Mouse (Mus musculus) left cerebral cortex, adult 11 months (tissue): ENCODE measurements around the gene Ephb1.

Source experiments
- DNase-seq: peaks from one replicate; pipeline ENCODE4 v3.0.0; 2022; ENCODE audit warnings: low spot score

Gene Ephb1

DNA sequence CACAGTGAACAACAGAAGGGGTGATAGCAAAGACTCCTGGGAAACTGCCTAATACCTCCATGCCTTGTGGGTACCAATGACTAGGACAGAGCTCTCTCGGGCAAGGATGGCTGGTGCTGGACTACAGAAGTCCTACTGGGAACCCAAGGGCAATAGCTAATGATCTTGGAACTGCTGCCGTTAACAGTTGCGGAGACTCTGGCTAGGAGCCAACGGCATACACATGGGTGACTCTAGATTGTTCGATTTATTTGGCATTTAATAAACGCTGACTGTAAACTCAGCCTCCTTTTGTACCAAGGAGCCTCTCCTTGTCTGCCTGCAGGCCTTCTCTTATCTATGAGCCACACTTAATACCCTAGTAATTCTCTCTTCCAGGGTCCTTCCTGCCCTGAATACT, 364.5 kb downstream of the Ephb1 start:
- no peak for DNase-seq

DNA sequence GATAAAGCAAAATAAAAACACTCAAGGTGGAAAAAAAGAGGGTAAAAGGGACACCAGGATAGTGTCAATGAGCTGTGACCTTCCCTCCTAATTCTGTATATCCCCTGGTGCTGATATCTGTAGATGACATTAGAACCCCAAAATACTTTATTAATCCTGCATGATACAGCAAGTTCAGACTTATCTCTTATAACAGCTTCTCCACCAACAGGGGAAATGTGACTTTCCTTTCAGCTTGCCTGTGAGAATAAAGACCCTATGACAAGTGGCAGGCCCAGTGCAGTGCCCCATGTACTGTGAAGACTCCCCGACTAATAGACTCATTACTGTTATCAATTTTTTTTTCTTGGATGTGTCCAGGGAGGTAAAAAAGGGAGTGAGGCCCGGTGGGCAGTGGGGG, 367.6 kb downstream of the Ephb1 start:
- no peak for DNase-seq

- DNase-seq, result no peak
Observed at GRCm38 (mm10) chr9:101982378-101982777, 372.1 kb downstream of the Ephb1 start.

GRCm38 (mm10) chr9:101981161-101981560, 373.3 kb downstream of the Ephb1 start:
- no peak for DNase-seq

- peak; percentile 21 for DNase-seq
Observed at GRCm38 (mm10) chr9:101976884-101977465, 377.5 kb downstream of the Ephb1 start.

GRCm38 (mm10) chr9:101972314-101972713, 382.2 kb downstream of the Ephb1 start:
- DNase-seq, result no peak

GRCm38 (mm10) chr9:101971806-101972205, 382.7 kb downstream of the Ephb1 start:
- no peak for DNase-seq

DNA sequence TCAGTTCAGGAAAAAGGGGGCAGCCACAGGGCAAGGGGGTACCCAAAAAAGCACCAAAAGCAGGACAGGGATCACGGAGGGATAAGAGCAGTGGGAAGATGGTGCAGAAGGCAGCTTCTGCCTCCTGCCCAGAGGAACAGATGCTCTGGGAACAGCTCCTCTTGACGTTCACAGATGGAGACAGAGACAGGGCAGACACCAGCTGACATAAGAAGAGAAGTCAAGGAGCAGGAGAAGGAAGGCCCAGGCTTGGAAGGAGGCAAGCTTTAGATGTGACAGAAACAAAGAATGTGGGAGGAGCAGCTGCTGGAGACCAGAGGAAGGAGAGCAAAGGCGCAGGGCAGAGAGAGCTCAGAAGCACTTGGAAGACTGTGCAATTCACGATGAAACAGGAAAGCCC, 398.3 kb downstream of the Ephb1 start:
- peak; percentile 15 for DNase-seq

DNA sequence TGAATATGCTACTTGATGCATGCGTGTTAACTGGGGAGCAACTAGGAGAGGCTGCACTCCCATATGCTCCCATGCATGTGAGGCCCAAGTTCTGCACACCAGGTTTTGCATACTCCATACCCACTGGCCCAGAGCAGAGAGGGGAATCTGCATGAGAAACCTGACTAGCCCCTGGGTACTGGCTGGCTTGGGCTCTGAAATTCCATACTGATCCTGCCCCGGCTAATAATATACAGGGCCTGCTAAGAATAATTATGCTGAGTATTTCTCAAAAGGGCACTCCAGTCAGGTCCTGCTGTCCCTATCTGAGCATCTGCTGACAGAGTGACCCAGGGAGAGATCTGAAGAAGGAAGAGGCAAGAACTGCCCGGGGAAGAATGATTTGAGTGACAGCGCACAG, 400.0 kb downstream of the Ephb1 start:
- no peak for DNase-seq

DNA sequence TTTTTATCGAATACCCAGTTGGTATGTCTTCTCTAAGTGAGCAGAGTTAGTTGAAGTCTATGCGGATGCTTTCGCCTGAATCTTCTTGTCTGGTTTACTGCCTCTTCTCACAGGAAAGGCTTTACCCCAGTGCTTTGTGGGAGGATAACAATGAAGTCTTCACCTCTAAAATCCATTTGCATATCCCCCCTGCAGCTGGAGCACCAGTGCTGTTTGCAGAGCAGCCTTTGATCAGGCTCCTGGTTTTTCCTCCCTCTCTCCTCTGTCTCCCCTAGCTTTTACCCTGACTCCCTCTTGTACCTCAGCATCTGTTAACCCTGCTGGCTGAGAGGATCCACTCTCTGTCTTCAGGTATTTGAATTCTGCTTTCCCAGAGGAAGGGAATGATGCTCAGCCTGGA, 404.4 kb downstream of the Ephb1 start:
- DNase-seq, result no peak

- no peak for DNase-seq
Observed at GRCm38 (mm10) chr9:101945814-101946213, 408.7 kb downstream of the Ephb1 start.

DNA sequence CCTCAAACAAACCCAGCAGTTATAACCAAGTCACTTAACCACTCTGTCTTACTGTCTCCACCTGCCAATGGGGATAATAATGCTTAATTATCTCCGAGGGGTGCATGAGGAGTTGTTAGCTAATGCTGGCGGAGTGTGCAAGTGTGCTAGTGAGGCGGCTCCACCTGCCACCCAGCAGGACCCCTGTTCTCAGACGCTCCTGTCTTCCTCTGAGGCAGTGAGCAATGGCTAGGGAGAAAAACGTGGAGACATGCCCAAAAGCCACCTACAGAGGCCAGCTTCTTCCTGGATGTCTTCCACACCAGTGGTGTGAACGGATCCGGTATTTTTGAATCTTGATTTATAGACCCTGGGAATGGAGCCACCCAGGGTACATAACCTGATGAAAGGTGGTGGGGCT, 409.2 kb downstream of the Ephb1 start:
- no peak for DNase-seq

GRCm38 (mm10) chr9:101942058-101942669, 412.3 kb downstream of the Ephb1 start:
- DNase-seq, result no peak

DNA sequence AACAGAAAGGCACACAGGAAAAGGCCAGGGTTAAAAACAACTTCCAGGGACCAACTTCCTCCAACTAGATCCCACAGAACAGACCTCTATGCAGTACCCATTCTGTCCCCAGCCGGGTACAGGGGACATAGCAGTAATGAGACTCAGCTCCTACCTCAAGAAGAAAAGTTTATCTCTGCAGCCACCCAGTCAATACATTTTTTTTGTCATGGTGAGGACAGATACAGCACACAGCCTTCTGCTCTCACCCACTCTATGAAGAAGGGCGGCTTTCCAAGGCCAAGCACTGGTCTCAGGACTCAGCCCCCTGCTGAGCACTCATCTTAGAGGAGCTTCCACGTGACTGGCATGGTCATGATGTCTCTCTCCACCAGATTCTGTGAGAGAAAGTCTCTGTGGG, 414.3 kb downstream of the Ephb1 start:
- no peak for DNase-seq

- no peak for DNase-seq
Observed at GRCm38 (mm10) chr9:101939006-101939405, 415.5 kb downstream of the Ephb1 start.

DNA sequence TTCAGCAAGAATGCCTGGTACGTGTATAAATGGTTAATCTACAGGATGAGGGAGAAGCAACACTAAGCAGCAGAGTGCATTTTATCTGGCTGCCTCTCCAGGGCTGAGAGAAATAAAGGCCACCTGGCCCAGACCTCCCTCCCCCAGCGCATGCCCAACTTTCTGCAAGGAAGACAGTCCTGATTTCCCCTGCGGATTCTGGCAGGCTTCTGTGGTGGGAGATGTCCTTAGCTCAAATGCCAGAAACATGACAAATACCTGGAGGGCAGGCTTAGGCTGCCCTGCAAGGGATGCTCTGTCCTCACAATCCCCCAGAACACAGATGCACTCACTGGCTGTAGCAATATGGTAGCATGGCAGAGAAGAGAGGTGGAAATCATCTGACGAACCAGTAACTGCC, 416.4 kb downstream of the Ephb1 start:
- no peak for DNase-seq

DNA sequence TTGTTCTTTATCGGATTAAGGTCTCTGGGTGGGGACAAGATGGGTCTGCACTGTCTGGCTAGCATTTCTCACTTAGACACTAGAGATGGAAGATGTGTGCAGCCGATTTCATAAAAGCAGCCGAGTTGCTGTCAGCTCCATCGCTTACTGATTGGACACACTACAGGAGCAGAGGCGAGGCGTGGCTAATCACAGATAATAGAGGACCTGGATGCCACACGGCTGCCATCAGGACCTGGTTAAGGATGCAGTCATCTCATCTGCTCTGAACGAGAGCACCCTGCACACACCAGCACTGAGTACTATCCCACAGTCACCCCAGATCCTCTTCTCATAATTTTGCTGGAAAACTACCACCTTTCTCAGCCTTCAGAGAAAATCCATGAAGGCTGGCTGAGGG, 419.6 kb downstream of the Ephb1 start:
- DNase-seq, result no peak

DNA sequence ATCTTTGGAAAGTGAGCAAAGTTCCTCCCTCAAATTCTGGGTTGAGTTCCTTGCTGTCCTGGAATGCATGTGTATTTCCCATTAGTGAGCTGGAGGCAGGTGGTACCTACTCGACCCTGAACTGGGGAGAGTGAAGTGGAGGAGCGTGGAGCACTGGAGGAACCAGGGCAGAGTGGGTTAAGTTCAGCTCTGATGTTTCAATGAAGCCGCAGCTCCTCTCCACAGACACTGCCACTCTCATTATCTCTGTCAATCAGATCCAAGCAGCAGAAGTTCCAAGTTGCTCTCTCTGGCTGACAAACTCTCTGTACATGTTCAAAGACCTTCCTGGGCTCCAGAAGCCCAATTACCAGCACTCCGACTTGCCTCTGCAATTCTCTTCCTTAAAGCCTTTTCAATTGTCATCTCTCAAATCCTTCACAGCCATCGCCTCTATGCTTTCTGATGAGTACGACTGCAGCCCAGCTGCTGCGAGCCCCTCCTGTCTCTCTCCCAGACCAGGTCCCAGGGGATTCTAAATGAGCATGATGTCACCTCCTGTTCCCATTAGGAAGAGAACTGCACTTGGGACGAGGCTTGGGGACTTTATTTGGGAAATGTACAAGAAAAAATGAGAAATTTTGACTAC, 420.4 kb downstream of the Ephb1 start:
- no peak for DNase-seq

GRCm38 (mm10) chr9:101924829-101925228, 429.7 kb downstream of the Ephb1 start:
- DNase-seq, result no peak

DNA sequence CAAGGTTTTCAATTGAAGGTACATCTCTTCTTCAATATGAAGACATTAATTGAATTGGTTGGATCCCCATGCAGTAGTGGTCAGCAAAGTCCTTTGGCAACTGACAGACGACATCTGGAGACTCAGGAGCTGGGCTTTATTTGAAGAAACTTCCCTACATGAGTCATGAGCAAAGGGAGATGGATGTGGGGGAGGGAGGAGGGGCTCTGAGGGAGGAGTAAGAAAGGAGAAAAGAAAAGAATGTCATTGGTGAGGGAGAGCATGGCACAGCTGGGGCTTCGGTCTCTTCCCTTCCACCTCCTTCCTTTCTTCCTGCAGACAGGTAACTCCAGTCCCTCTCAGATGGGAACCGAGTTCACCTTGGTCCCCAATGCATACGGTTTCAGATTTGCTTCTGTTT, 431.6 kb downstream of the Ephb1 start:
- DNase-seq, result no peak

DNA sequence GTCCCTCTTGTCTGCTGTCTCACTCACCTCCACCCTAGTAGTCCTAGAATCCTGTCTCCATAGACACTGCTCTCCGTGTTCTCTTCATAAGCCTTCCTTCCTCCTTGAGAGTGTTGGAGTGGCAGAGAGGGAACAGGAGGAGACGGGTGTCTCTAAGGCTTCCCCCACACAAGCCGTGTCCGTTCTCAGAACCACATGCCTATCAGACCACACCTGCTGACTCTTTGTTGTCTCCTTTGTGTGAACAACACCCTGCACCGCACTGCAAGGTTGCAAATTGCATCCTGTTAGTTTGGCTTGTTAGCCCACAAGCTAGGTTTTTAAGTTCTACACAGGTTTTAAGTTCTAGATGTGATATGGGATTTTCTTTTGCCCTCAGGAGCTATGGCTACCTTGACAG, 435.2 kb downstream of the Ephb1 start:
- no peak for DNase-seq

DNA sequence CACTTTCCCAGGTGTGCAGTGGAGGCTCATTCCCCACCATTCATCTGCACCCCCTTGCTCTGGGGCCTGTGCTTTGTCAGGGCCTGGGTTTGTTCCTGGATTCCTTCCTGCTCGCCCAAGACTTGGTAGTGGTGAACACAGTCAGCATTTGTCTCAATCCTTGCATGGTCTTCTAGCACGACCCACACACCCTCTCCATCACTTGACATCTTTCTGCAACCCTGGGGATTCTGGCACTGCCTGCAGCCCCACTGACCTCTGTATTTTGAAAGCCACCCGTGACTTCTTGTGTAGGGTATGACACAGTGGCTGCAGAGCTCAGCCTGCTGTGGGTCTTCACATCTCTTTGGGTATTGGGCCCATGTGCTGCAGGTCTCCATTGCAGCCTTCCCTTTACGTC, 435.7 kb downstream of the Ephb1 start:
- DNase-seq, result no peak

DNA sequence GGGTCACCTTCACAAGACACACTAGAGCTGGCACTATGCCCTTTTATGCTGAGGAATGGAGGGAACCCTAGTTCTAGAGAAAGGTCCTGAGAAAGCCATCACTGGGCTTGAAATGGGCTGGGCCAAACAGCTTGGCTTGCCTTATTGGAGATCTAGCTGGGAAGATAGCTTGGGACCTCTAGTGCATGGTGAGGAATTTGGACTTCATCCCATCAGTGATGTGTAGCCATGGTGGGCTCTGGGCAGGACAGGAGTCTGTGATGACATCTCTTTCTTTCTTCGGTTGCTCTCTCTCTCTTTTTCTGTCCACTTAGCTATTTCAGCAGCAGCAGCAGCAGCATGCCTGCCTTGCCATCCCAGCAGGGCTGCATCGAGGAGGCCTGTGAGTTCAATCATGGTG, 439.4 kb downstream of the Ephb1 start:
- no peak for DNase-seq
